Mouse (Mus musculus): ENCODE results near the gene Kdm4b. TPM values are rescaled to one million over a fixed set of nuclear protein-coding genes. Genes with fewer than 3 reads are reported as not detected.
A peak's percentile ranks its signal among the peaks of the same experiment; 100 is the strongest.

The Kdm4b gene
- polyA plus RNA-seq, 1 experiment from 2014 or later: 6.1 TPM

DNA sequence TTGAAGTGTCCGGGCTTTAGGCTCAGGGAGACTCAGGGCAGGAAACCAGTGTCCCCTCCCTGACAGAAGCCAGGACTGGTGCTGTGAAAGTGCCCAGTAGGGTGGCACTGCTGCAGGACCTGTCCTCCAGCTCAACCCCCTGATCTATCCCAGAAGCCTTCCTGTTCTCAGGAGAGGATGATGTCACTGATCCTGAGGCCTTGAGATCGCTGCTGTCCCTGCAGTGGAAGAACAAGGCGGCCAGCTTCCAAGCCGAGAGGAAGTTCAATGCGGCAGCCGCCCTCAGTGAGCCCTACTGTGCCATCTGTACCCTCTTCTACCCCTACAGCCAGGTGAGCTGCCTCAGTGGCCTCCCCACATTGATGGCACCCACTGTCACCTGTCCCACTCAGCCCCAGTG is 70.2 kb downstream of the Kdm4b start:
- H3K36me3 ChIP-seq: peaks cover 59% of the 10 kb centered on the region
- DNase-seq (no peak), ATAC-seq (ENCODE audit: low read depth) (no peak)

GRCm38 (mm10) chr17:56400221-56400620 is 74.4 kb downstream of the Kdm4b start:
- Histone ChIP-seq H3K27ac (no peak overlapping the region), H3K4me2 (no peak overlapping the region), H3K36me3 (peaks cover 66% of the 10 kb centered on the region), H3K27me3 (no peaks in the 10 kb centered on the region), H3K4me1 (replicated peaks) (no peaks in the 10 kb centered on the region), H3K9ac (no peak overlapping the region), H3K9me3 (replicated peaks) (no peaks in the 10 kb centered on the region), H3K4me3 (replicated peaks) (no peak overlapping the region)
- DNase-seq (no peak), ATAC-seq (ENCODE audit: low read depth) (no peak)
- WGBS (ENCODE audit: insufficient replicate concordance): 86% methylated on average over 3 of the region's 3 CpGs

More for the DNA sequence above, 70.2 kb downstream of the Kdm4b start:
- Histone ChIP-seq H3K27ac (no peak overlapping the region), H3K9me3 (replicated peaks) (no peaks in the 10 kb centered on the region), H3K27me3 (no peaks in the 10 kb centered on the region), H3K9ac (no peak overlapping the region), H3K4me2 (no peak overlapping the region), H3K4me1 (replicated peaks) (no peaks in the 10 kb centered on the region), H3K4me3 (replicated peaks) (no peak overlapping the region)
- WGBS (ENCODE audit: insufficient replicate concordance): 87% methylated on average over 6 of the region's 6 CpGs

DNA sequence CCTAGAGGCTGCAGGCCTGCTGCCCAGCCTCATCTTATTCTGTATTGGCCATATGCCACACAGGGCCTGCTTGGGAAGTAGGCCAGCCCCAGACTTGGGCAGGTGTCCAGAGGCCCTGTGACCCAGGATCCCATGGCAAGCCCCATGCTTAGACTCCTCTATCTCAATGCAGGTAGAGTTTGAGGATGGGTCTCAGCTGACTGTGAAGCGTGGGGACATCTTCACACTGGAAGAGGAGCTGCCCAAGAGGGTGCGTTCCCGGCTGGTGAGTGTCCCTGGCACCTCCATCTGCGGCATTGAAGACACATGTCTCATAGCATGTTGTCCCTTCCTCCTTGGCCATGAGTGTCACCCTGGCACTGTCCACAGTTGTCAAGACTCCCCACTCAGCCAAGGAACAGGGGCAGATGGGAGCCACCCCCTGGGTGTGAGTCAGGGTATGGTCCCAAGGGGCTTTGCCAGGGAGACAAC is 75.2 kb downstream of the Kdm4b start:
- H3K36me3 ChIP-seq: peaks cover 64% of the 10 kb centered on the region
- H3K27ac ChIP-seq: no peak overlapping the region
- 91% methylated on average over 4 of the region's 4 CpGs for WGBS (ENCODE audit: insufficient replicate concordance)
- H3K9me3 ChIP-seq (replicated peaks): no peaks in the 10 kb centered on the region
- H3K9ac ChIP-seq: no peak overlapping the region
- no peak overlapping the region for H3K4me3 ChIP-seq (replicated peaks)
- no peak for DNase-seq
- 0 out of 2 replicates have a peak, but pooled peaks cover 5% of the 10 kb centered on the region for H3K4me1 ChIP-seq (replicated peaks)
- no peak overlapping the region for H3K4me2 ChIP-seq
- ATAC-seq (ENCODE audit: low read depth): no peak
- H3K27me3 ChIP-seq: no peaks in the 10 kb centered on the region

DNA sequence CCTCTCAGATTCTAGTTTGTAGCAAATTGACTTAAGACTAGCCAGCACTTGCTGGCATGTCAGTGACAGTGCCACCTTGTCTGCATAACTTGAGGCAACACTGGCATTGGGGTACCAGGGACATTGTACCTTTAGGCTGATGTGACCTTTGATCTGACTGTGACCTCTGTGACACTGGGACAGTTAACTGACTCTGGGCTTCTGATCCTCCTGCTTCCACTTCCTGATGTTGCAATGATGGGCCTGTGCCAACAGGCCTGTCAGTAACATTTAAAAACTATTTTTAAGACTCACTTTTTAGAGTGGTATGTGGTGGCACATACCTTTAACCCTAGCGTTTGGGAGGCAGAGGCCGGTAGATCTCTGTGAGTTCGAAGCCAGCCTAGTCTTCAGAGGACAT is 79.5 kb downstream of the Kdm4b start:
- Histone ChIP-seq H3K4me1 (replicated peaks) (peaks cover 31% of the 10 kb centered on the region), H3K27me3 (no peaks in the 10 kb centered on the region), H3K9me3 (replicated peaks) (no peaks in the 10 kb centered on the region), H3K9ac (no peak overlapping the region), H3K27ac (peak overlapping the region; percentile 25), H3K36me3 (peaks cover 27% of the 10 kb centered on the region), H3K4me2 (no peak overlapping the region), H3K4me3 (replicated peaks) (no peak overlapping the region)
- 74% methylated on average over 3 of the region's 3 CpGs for WGBS (ENCODE audit: insufficient replicate concordance)
- no peak for DNase-seq
- 0 out of 2 replicates have a peak, but pooled peaks have one; percentile 14 for ATAC-seq (ENCODE audit: low read depth)

DNA sequence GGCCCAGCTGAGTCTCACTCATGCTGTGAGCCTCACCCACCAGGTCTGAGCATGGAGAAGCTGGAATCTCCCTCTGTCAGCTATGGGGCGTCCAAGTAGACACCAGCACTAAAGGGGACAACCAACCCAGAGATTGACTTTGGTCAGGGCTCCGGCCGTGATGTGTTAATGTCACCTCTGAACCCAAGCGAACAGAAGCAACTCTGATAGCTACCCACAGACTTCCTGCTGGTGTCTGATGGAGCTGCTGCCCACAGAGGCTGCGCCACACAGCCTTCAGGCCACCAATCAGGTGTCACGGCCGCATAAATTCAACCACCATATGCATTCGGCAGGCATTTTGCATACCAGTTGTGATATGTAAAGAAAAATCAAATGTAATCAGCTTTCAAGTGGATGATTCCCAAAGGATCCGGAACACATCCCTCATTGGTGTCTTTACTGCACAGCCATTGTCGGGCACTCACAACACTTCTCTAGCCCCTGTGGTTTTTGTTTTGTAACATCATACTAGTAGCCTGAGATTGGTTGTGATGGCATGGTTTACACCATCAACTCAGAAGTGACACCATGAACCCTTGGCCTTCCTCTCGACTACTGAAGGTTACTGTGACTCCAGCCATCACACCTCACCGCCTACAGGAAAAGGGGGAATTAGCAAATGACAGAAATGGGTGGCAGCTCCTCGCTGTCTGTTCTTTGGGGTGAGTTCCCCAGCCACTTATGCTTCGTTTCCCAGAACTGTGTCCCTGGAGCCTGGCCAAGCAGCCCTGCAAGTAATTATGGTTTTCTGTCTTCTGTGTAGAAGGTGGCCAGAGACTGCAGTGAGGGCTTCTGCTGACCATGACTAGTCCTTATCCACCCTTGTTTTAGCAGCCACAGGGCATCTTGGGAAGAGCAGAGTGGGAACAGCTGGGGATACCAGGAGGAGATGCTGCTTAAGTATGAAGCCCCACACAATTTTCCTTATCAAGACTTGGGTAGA is 80.3 kb downstream of the Kdm4b start:
- Histone ChIP-seq H3K27me3 (no peaks in the 10 kb centered on the region), H3K9ac (no peak overlapping the region), H3K4me3 (replicated peaks) (no peak overlapping the region), H3K36me3 (peaks cover 24% of the 10 kb centered on the region), H3K4me2 (no peak overlapping the region), H3K9me3 (replicated peaks) (no peaks in the 10 kb centered on the region), H3K27ac (peak overlapping the region; percentile 25), H3K4me1 (replicated peaks) (peaks cover 31% of the 10 kb centered on the region)
- WGBS (ENCODE audit: insufficient replicate concordance): 46% methylated on average over 14 of the region's 14 CpGs
- DNase-seq (no peak), ATAC-seq (ENCODE audit: low read depth) (no peak)

DNA sequence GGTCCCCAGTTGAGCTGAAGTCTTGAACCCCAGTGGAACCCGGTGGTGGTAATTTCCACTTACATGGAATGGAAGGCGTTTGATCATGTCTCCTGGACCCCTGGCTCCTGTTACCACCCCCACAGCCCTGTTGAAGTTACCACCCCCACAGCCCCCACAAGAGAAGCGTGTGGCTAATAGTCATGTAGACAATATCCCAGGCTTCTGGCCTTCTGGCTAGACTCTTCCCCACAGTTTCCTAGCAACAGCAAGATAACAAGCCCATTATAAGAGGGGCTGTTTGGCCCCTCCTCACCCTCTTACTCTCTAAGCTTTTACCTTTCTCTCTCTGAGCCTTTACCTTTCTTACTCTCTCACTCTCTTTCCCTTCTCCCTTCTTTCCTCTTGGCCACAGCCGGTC is 81.0 kb downstream of the Kdm4b start:
- 60% methylated on average over 4 of the region's 4 CpGs for WGBS (ENCODE audit: insufficient replicate concordance)

DNA sequence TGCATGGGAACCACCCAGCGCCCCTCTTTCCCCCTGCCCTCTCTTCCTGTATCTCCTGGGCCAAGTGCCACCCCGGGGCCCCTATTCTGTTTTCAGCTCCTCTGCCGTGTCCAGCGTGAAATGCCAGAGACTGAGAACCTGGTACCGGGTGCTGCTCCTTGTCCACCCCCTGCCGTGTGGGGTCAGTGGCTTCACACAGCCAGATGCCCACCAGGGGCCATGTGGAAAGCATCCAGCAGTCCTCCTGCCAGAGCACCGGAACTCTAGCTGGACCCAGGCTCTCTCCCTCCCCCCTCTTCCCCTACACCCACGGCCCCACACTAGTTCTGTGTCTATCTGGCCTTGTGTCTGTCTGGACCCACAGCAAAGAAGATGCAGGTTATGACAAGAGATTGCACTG is 81.5 kb downstream of the Kdm4b start:
- no peak overlapping the region for H3K9ac ChIP-seq
- peaks cover 31% of the 10 kb centered on the region for H3K4me1 ChIP-seq (replicated peaks)
- DNase-seq (no peak), ATAC-seq (ENCODE audit: low read depth) (no peak)
- no peaks in the 10 kb centered on the region for H3K27me3 ChIP-seq
- H3K9me3 ChIP-seq (replicated peaks): no peaks in the 10 kb centered on the region
- no peak overlapping the region for H3K4me2 ChIP-seq
- peaks cover 19% of the 10 kb centered on the region for H3K36me3 ChIP-seq
- H3K4me3 ChIP-seq (replicated peaks): no peak overlapping the region
- 59% methylated on average over 8 of the region's 8 CpGs for WGBS (ENCODE audit: insufficient replicate concordance)
- H3K27ac ChIP-seq: no peak overlapping the region

More for the DNA sequence above, 81.0 kb downstream of the Kdm4b start:
- H3K4me1 ChIP-seq (replicated peaks): peaks cover 31% of the 10 kb centered on the region
- no peak for ATAC-seq (ENCODE audit: low read depth)
- no peak overlapping the region for H3K4me3 ChIP-seq (replicated peaks)
- no peak overlapping the region for H3K4me2 ChIP-seq
- no peaks in the 10 kb centered on the region for H3K9me3 ChIP-seq (replicated peaks)
- H3K27ac ChIP-seq: no peak overlapping the region
- H3K36me3 ChIP-seq: peaks cover 18% of the 10 kb centered on the region
- H3K9ac ChIP-seq: no peak overlapping the region
- H3K27me3 ChIP-seq: no peaks in the 10 kb centered on the region
- no peak for DNase-seq

GRCm38 (mm10) chr17:56408965-56409625 is 83.2 kb downstream of the Kdm4b start:
- DNase-seq: no peak
- H3K27ac ChIP-seq: no peak overlapping the region
- WGBS (ENCODE audit: insufficient replicate concordance): 43% methylated on average over 13 of the region's 13 CpGs
- peaks cover 24% of the 10 kb centered on the region for H3K36me3 ChIP-seq
- peaks cover 31% of the 10 kb centered on the region for H3K4me1 ChIP-seq (replicated peaks)
- H3K4me3 ChIP-seq (replicated peaks): no peak overlapping the region
- no peaks in the 10 kb centered on the region for H3K9me3 ChIP-seq (replicated peaks)
- H3K27me3 ChIP-seq: no peaks in the 10 kb centered on the region
- ATAC-seq (ENCODE audit: low read depth): no peak
- no peak overlapping the region for H3K4me2 ChIP-seq
- H3K9ac ChIP-seq: no peak overlapping the region

- no peak overlapping the region for H3K4me2 ChIP-seq
- H3K36me3 ChIP-seq: peaks cover 30% of the 10 kb centered on the region
- peaks cover 31% of the 10 kb centered on the region for H3K4me1 ChIP-seq (replicated peaks)
- no peak for ATAC-seq (ENCODE audit: low read depth)
- no peaks in the 10 kb centered on the region for H3K27me3 ChIP-seq
- no peak overlapping the region for H3K4me3 ChIP-seq (replicated peaks)
- DNase-seq: no peak
- H3K27ac ChIP-seq: no peak overlapping the region
- no peak overlapping the region for H3K9ac ChIP-seq
- 32% methylated on average over 8 of the region's 8 CpGs for WGBS (ENCODE audit: insufficient replicate concordance)
- H3K9me3 ChIP-seq (replicated peaks): no peaks in the 10 kb centered on the region
Observed at GRCm38 (mm10) chr17:56409759-56410158, 83.9 kb downstream of the Kdm4b start.

DNA sequence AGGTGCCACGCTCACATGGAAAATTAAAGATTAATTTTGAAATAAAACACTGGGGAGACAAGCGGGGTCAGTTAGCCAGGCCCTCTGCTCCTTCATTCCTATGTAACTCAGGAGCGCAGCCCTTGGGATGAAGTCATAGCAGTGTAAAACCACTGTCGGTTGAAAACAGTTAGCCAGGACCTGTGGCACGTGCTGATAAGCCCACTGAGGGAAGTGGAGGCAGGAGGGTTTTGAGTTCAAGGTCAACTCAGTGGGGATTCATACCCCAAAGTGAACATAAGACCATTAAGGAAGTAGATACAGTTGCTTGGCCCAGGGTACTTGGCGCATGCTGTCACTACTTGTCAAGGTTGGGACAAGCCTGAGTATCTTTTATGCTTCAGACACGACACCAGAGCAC is 85.6 kb downstream of the Kdm4b start:
- 47% methylated on average over 7 of the region's 7 CpGs for WGBS (ENCODE audit: insufficient replicate concordance)
- H3K4me3 ChIP-seq (replicated peaks): no peak overlapping the region
- ATAC-seq (ENCODE audit: low read depth): no peak

GRCm38 (mm10) chr17:56413113-56413512 is 87.3 kb downstream of the Kdm4b start:
- DNase-seq (no peak), ATAC-seq (ENCODE audit: low read depth) (no peak)
- 67% methylated on average over 13 of the region's 13 CpGs for WGBS (ENCODE audit: insufficient replicate concordance)

More for the DNA sequence above, 85.6 kb downstream of the Kdm4b start:
- Histone ChIP-seq H3K4me1 (replicated peaks) (peaks cover 24% of the 10 kb centered on the region), H3K36me3 (peaks cover 37% of the 10 kb centered on the region), H3K4me2 (no peak overlapping the region), H3K9me3 (replicated peaks) (no peaks in the 10 kb centered on the region), H3K27ac (no peak overlapping the region), H3K27me3 (no peaks in the 10 kb centered on the region), H3K9ac (no peak overlapping the region)
- no peak for DNase-seq

More at GRCm38 (mm10) chr17:56413113-56413512, 87.3 kb downstream of the Kdm4b start:
- H3K4me1 ChIP-seq (replicated peaks): peaks cover 10% of the 10 kb centered on the region
- no peak overlapping the region for H3K27ac ChIP-seq
- H3K27me3 ChIP-seq: no peaks in the 10 kb centered on the region
- no peak overlapping the region for H3K4me2 ChIP-seq
- H3K9me3 ChIP-seq (replicated peaks): no peaks in the 10 kb centered on the region
- no peak overlapping the region for H3K4me3 ChIP-seq (replicated peaks)
- peaks cover 49% of the 10 kb centered on the region for H3K36me3 ChIP-seq
- H3K9ac ChIP-seq: no peak overlapping the region

Data from liver, embryonic 13.5 days (tissue).